Mouse (Mus musculus) liver, embryonic 12.5 days (tissue): ENCODE data around the gene C87436. TPM values are rescaled to one million over a fixed set of nuclear protein-coding genes. Genes with fewer than 3 reads are reported as not detected.
A peak's percentile ranks its signal among the peaks of the same experiment; 100 is the strongest.

Experiments
- ATAC-seq: fragments of 200-750 bp; cut with Nextera tagmentation; 2 replicates; pipeline ENCODE4 v1.8.0; 2017; ENCODE audit warnings: moderate number of reproducible peaks, mild to moderate bottlenecking, moderate library complexity
- H3K27ac ChIP-seq: fragments of 300-500 bp; sonication (generic); 2 replicates; pipeline ENCODE4 v1.5.1; 2016; ENCODE audit warnings: mild to moderate bottlenecking
- H3K27me3 ChIP-seq: fragments of 300-500 bp; sonication (generic); replicated peaks from 2 replicates; pipeline ENCODE4 v1.6.1; 2016; ENCODE audit warnings: mild to moderate bottlenecking, moderate library complexity
- H3K36me3 ChIP-seq: fragments of 300-500 bp; sonication (generic); 2 replicates; pipeline ENCODE4 v1.6.1; 2016; ENCODE audit warnings: mild to moderate bottlenecking, moderate library complexity
- H3K4me1 ChIP-seq: fragments of 300-500 bp; sonication (generic); 2 replicates; pipeline ENCODE4 v1.6.1; 2016
- H3K4me2 ChIP-seq: fragments of 300-500 bp; sonication (generic); 2 replicates; pipeline ENCODE4 v1.6.1; 2016; ENCODE audit warnings: mild to moderate bottlenecking, moderate library complexity
- H3K4me3 ChIP-seq: fragments of 300-500 bp; sonication (generic); 2 replicates; pipeline ENCODE4 v1.5.1; 2016; ENCODE audit warnings: mild to moderate bottlenecking, moderate library complexity
- H3K9ac ChIP-seq: fragments of 300-500 bp; sonication (generic); 2 replicates; pipeline ENCODE4 v1.6.1; 2016; ENCODE audit warnings: mild to moderate bottlenecking, moderate library complexity
- H3K9me3 ChIP-seq: fragments of 300-500 bp; sonication (generic); replicated peaks from 2 replicates; pipeline ENCODE4 v1.6.1; 2016; ENCODE audit warnings: mild to moderate bottlenecking, moderate library complexity
- WGBS: fragments of 180-500 bp; shearing (Covaris S2); methylation state at CpG from one replicate; pipeline ENCODE4 v1.1.7; 2016; ENCODE audit not compliant: insufficient replicate concordance; 5-methylcytosine and 5-hydroxymethylcytosine counted together
- polyA plus RNA-seq: library from polyadenylated mRNA; unstranded; fragments of >200 nt; fragmentation: Nextera tagmentation; extraction: Ambion mirVana; gene quantifications from 2 replicates; pipeline ENCODE4 v1.2.1, GENCODE M21; 2016

The C87436 gene
- polyA plus RNA-seq, 1 experiment from 2014 or later, result 18.8 TPM

DNA sequence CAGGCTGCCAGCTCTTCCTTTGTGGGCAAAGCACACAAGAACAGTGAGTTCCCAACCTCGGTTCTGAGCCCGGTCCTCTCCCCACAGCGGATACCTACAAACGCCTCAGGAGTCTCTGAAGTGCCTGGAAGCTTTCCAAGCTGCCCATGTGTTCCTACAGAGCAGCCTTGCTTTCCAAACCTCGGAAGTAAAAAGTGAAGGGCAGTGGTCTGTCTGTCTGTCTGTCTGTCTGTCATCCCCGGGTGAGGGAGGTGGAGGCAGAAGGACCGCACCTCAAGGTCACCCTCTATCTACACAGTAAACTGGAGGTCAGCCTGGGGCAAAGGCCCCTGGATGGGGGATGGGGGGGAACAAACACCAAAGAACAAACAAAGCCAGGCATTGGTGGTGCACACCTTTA is 67.5 kb downstream of the C87436 start:
- Histone ChIP-seq H3K4me1 (peaks cover 25% of the 10 kb centered on the region), H3K4me3 (no peak overlapping the region), H3K4me2 (no peak overlapping the region), H3K36me3 (no peaks in the 10 kb centered on the region), H3K9me3 (no peaks in the 10 kb centered on the region), H3K27ac (no peak overlapping the region), H3K27me3 (no peaks in the 10 kb centered on the region; the same call in 1 of the 2 replicates), H3K9ac (no peak overlapping the region)
- no peak for ATAC-seq
- WGBS, result 66% methylated on average over 7 of the region's 7 CpGs

DNA sequence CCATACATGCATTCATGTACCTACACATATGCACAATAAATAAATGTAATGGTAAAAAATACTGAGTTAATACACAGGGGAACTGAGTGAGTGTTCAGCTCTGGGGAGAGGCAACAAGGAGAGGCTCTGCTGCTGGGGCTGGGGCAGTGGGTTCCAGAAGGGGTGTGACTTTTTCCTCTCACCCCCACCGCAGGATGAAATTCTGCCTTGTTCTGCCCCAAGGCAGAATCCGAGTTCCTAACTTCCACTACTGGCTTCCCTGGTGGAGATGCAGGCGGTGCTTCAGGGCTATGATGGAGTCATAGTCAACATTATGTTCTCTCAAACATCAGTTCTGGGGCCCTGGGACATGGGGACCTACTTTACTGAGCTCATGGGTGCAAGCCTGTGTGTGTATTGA is 68.1 kb downstream of the C87436 start:
- ATAC-seq, result no peak

GRCm38 (mm10) chr6:86507116-86507515 is 68.9 kb downstream of the C87436 start:
- H3K27ac ChIP-seq, result no peak overlapping the region
- H3K36me3 ChIP-seq, result no peaks in the 10 kb centered on the region
- H3K4me3 ChIP-seq, result no peak overlapping the region
- no peaks in the 10 kb centered on the region for H3K9me3 ChIP-seq
- H3K9ac ChIP-seq, result no peak overlapping the region
- H3K4me2 ChIP-seq, result no peak overlapping the region
- no peak for ATAC-seq
- H3K27me3 ChIP-seq, result no peaks in the 10 kb centered on the region; the same call in 1 of the 2 replicates
- peaks cover 26% of the 10 kb centered on the region for H3K4me1 ChIP-seq

More for the DNA sequence above, 68.1 kb downstream of the C87436 start:
- Histone ChIP-seq H3K27me3 (no peaks in the 10 kb centered on the region; the same call in 1 of the 2 replicates), H3K9me3 (no peaks in the 10 kb centered on the region), H3K4me1 (peaks cover 26% of the 10 kb centered on the region), H3K9ac (no peak overlapping the region), H3K36me3 (no peaks in the 10 kb centered on the region), H3K27ac (no peak overlapping the region), H3K4me2 (no peak overlapping the region), H3K4me3 (no peak overlapping the region)
- 72% methylated on average over 3 of the region's 3 CpGs for WGBS

GRCm38 (mm10) chr6:86508736-86509135 is 70.6 kb downstream of the C87436 start:
- H3K36me3 ChIP-seq, result no peaks in the 10 kb centered on the region
- no peaks in the 10 kb centered on the region for H3K9me3 ChIP-seq
- H3K27me3 ChIP-seq, result no peaks in the 10 kb centered on the region; the same call in 1 of the 2 replicates
- no peak for ATAC-seq
- H3K4me3 ChIP-seq, result no peak overlapping the region
- H3K4me1 ChIP-seq, result peaks cover 26% of the 10 kb centered on the region
- H3K9ac ChIP-seq, result no peak overlapping the region
- no peak overlapping the region for H3K27ac ChIP-seq
- no peak overlapping the region for H3K4me2 ChIP-seq
- 79% methylated on average over 3 of the region's 3 CpGs for WGBS

- H3K9me3 ChIP-seq, result no peaks in the 10 kb centered on the region
- H3K36me3 ChIP-seq, result no peaks in the 10 kb centered on the region
- no peak overlapping the region for H3K27ac ChIP-seq
- no peaks in the 10 kb centered on the region; the same call in 1 of the 2 replicates for H3K27me3 ChIP-seq
- ATAC-seq, result peak; percentile 45
- no peak overlapping the region for H3K4me2 ChIP-seq
- H3K4me1 ChIP-seq, result peaks cover 26% of the 10 kb centered on the region
- 43% methylated on average over 4 of the region's 4 CpGs for WGBS
- no peak overlapping the region for H3K9ac ChIP-seq
- no peak overlapping the region for H3K4me3 ChIP-seq
These were observed 71.2 kb downstream of the C87436 start for GRCm38 (mm10) chr6:86509194-86509865.

- 23% methylated on average over 3 of the region's 3 CpGs for WGBS
- Histone ChIP-seq H3K27ac (no peak overlapping the region), H3K9ac (no peak overlapping the region), H3K4me2 (no peak overlapping the region), H3K4me3 (no peak overlapping the region), H3K27me3 (no peaks in the 10 kb centered on the region; the same call in 1 of the 2 replicates), H3K36me3 (no peaks in the 10 kb centered on the region), H3K9me3 (no peaks in the 10 kb centered on the region), H3K4me1 (peaks cover 26% of the 10 kb centered on the region)
- ATAC-seq, result peak; percentile 78
These were observed 71.7 kb downstream of the C87436 start for GRCm38 (mm10) chr6:86509866-86510200.

- 55% methylated on average over 4 of the region's 4 CpGs for WGBS
- Histone ChIP-seq H3K36me3 (no peaks in the 10 kb centered on the region), H3K9ac (no peak overlapping the region), H3K4me2 (no peak overlapping the region), H3K4me3 (no peak overlapping the region), H3K27me3 (no peaks in the 10 kb centered on the region), H3K4me1 (peaks cover 26% of the 10 kb centered on the region), H3K27ac (no peak overlapping the region), H3K9me3 (no peaks in the 10 kb centered on the region)
- no peak for ATAC-seq
These were observed 72.8 kb downstream of the C87436 start for GRCm38 (mm10) chr6:86510979-86511378.

DNA sequence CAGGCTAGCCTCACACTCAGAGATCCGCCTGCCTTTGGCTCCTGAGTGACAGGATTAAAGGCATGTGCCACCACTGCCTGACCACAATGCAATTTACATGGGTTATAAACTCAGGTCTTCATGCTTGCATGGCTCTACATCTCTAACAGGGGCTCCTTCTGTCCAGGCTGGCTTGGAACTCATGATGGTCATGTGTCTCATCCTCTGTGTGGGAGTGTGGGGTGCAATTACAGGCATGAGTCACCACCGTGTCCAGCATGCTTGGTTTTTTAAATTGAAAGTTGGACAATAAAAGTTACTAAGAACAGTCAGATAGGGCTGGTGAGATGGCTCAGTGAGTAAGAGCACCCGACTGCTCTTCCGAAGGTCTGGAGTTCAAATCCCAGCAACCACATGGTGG is 75.1 kb downstream of the C87436 start:
- WGBS, result 85% methylated on average over 4 of the region's 4 CpGs
- no peak for ATAC-seq

GRCm38 (mm10) chr6:86516021-86516420 is 77.8 kb downstream of the C87436 start:
- ATAC-seq, result no peak
- WGBS, result 79% methylated on average over 1 of the region's 1 CpGs

More for the DNA sequence above, 75.1 kb downstream of the C87436 start:
- no peak overlapping the region for H3K9ac ChIP-seq
- no peak overlapping the region for H3K27ac ChIP-seq
- no peaks in the 10 kb centered on the region for H3K9me3 ChIP-seq
- no peaks in the 10 kb centered on the region for H3K36me3 ChIP-seq
- no peaks in the 10 kb centered on the region for H3K27me3 ChIP-seq
- peaks cover 19% of the 10 kb centered on the region for H3K4me1 ChIP-seq
- H3K4me3 ChIP-seq, result no peak overlapping the region
- H3K4me2 ChIP-seq, result no peak overlapping the region

GRCm38 (mm10) chr6:86519767-86520345 is 81.7 kb downstream of the C87436 start:
- Histone ChIP-seq H3K9me3 (no peaks in the 10 kb centered on the region), H3K9ac (no peak overlapping the region), H3K36me3 (peaks cover 32% of the 10 kb centered on the region), H3K4me1 (peaks cover 19% of the 10 kb centered on the region), H3K4me2 (no peak overlapping the region), H3K4me3 (no peak overlapping the region), H3K27ac (no peak overlapping the region), H3K27me3 (no peaks in the 10 kb centered on the region)
- 75% methylated on average over 3 of the region's 3 CpGs for WGBS
- no peak for ATAC-seq

More at GRCm38 (mm10) chr6:86516021-86516420, 77.8 kb downstream of the C87436 start:
- Histone ChIP-seq H3K27me3 (no peaks in the 10 kb centered on the region), H3K4me3 (no peak overlapping the region), H3K4me2 (no peak overlapping the region), H3K36me3 (no peaks in the 10 kb centered on the region), H3K9me3 (no peaks in the 10 kb centered on the region), H3K4me1 (no peaks in the 10 kb centered on the region; the same call in 1 of the 2 replicates), H3K27ac (no peak overlapping the region), H3K9ac (no peak overlapping the region)

DNA sequence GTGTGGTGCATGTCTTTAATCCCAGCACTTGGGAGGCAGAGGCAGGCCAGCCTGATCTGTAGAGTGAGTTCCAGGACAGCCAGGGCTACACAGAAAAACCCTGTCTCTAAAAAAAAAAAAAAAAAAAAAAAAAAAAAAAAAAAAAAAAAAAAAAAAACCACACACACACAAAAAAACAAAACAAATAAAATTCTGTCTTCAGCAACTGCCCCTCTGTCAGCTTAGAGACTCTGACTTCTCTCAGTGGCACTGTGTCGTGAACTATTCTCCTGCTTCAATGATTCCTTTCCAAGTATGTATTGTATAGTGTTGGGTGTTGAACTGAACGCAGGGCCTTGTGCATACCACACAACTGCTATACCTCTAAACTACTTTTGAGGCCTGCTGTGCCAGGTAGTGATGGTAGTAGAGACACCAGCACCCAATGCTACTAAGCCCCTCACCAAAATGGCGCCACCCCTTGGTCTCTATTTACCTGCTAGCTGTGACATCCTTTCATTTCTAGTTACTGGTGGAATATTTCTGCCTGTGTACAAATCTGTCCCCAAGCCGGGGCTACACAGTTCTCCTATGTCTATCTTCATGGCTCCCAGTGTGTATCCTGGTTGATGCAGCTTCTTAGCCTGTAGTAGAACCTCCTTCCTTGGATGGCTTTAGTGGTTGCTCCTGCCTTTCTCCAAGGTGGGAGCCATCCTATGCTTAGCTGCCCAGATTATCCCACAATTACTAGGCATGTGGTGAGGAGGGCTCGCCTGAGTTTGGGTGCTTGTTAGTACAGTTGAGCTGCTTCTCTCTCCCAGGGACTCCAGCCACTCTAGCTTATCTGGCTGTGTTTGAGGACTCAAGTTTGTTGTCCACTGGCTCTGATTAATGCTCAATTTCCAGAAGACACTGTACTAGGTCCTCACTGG is 84.1 kb downstream of the C87436 start:
- Histone ChIP-seq H3K9me3 (no peaks in the 10 kb centered on the region), H3K27ac (peak overlapping the region; percentile 61), H3K4me2 (peak overlapping the region; percentile 95), H3K27me3 (no peaks in the 10 kb centered on the region), H3K9ac (no peak overlapping the region), H3K4me3 (peak overlapping the region; percentile 16), H3K36me3 (peaks cover 39% of the 10 kb centered on the region), H3K4me1 (peaks cover 20% of the 10 kb centered on the region)
- no peak for ATAC-seq
- 80% methylated on average over 5 of the region's 5 CpGs for WGBS
